Mouse (Mus musculus) lung, embryonic 16.5 days (tissue): Measurements from ENCODE around the gene Hmcn1. TPM values are rescaled to one million over a fixed set of nuclear protein-coding genes. Genes with fewer than 3 reads are reported as not detected.

Experiments
- ATAC-seq: fragments of 200-750 bp; cut with Nextera tagmentation; 2 replicates; pipeline ENCODE4 v1.8.0; 2017; ENCODE audit warnings: low read depth, mild to moderate bottlenecking, moderate library complexity
- H3K27ac ChIP-seq: fragments of 300-500 bp; sonication (generic); 2 replicates; pipeline ENCODE4 v1.5.1; 2014; ENCODE audit warnings: mild to moderate bottlenecking, control low read depth, low read length
- H3K27me3 ChIP-seq: fragments of 300-500 bp; sonication (generic); 2 replicates; pipeline ENCODE4 v1.6.1; 2014; ENCODE audit warnings: low read depth, low read length, mixed read lengths; ENCODE audit not compliant: control insufficient read depth, insufficient read depth
- H3K36me3 ChIP-seq: fragments of 300-500 bp; sonication (generic); 2 replicates; pipeline ENCODE4 v1.6.1; 2014; ENCODE audit warnings: low read length; ENCODE audit not compliant: control insufficient read depth, insufficient read depth
- H3K4me1 ChIP-seq: fragments of 300-500 bp; sonication (generic); replicated peaks from 2 replicates; pipeline ENCODE4 v1.6.1; 2014; ENCODE audit warnings: low read length, mixed read lengths; ENCODE audit not compliant: control insufficient read depth, insufficient read depth
- H3K4me2 ChIP-seq: fragments of 300-500 bp; sonication (generic); 2 replicates; pipeline ENCODE4 v1.6.1; 2014; ENCODE audit warnings: low read depth, low read length, control low read depth
- H3K4me3 ChIP-seq: fragments of 300-500 bp; sonication (generic); 2 replicates; pipeline ENCODE4 v1.5.1; 2014; ENCODE audit warnings: mild to moderate bottlenecking, low read length, control low read depth
- H3K9ac ChIP-seq: fragments of 300-500 bp; sonication (generic); 2 replicates; pipeline ENCODE4 v1.6.1; 2014; ENCODE audit warnings: low read length, control low read depth
- H3K9me3 ChIP-seq: fragments of 300-500 bp; sonication (generic); 2 replicates; pipeline ENCODE4 v1.6.1; 2016; ENCODE audit warnings: low read length; ENCODE audit not compliant: control insufficient read depth
- WGBS: fragments of 180-500 bp; shearing (Covaris S2); extraction: QIAGEN DNeasy Blood & Tissue Kit; methylation state at CpG from one replicate; pipeline ENCODE4 v1.1.7; 2014; 5-methylcytosine and 5-hydroxymethylcytosine counted together
- polyA plus RNA-seq: library from polyadenylated mRNA; unstranded; fragments of >200 nt; fragmentation: Nextera tagmentation; extraction: Ambion mirVana; gene quantifications from 2 replicates; pipeline ENCODE4 v1.2.1, GENCODE M21; 2015

Hmcn1 gene
- polyA plus RNA-seq, result 11.7 and 12.0 TPM in 2 replicates

DNA sequence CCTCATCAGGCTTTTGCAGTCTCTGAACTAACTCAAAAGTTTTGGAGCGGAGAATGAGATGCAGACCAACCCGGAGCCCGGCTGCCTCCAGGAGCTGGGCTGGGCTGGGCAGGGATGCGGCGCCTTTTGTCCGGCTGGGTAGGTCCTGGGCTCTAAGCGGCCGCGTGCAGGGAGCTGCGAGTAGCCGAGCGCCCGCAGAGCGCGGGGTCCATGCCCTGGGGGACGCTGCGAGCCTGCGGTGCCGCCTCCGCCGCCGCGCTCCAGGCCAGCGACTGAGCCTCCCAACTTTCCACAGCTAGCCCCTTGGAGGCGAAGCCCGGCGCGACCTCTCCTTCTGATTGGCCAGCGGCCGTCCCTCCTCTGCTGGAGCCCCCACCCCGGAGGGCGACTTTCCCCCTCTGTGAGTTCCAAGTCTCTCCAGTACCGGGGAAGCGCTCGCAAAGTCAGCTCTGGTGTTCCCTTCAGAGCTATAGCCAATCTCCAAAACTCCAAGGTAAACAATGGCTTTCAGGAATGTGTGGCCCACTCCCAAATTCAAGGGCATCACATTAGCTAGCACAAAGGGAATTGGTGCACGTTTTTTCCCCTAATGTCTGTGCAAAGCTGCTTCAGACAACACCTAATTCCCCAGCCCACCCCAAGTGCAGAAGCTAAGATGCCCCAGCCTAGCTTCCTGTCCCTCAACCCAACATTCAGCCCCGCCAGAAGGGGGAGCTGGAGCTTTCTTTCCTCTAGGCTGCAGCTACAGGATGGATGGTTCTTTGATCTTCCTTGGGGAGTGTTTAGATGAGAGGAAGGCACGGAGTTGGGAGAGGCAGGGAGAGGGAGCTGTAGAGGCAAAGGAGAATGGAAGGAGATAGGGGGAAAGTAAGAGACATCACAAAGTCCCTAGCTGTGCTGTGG, at the start of gene Hmcn1:
Gene Hmcn1, minus strand, starts transcription at position 274 of the 903 bp plus-strand sequence.
- Histone ChIP-seq H3K9ac (peak within 1 kb of the TSS; percentile 81), H3K9me3 (peaks cover 2% of the 10 kb centered on the region; the same call in 1 of the 2 replicates), H3K27me3 (no peaks in the 10 kb centered on the region), H3K4me1 (peaks cover 4% of the 10 kb centered on the region; the same call in 1 of the 2 replicates), H3K36me3 (no peaks in the 10 kb centered on the region), H3K27ac (peak within 1 kb of the TSS; percentile 74), H3K4me3 (peak within 1 kb of the TSS; percentile 73), H3K4me2 (peak within 1 kb of the TSS; percentile 88)
- peak; percentile 97 for ATAC-seq
- under 1% methylated on average over 37 of the region's 38 CpGs for WGBS

- peak; percentile 78 for ATAC-seq
- no peaks in the 10 kb centered on the region for H3K27me3 ChIP-seq
- no peaks in the 10 kb centered on the region for H3K36me3 ChIP-seq
- H3K4me2 ChIP-seq, result peak overlapping the region; percentile 43
- peak overlapping the region; percentile 81 for H3K27ac ChIP-seq
- H3K4me1 ChIP-seq, result peaks cover 15% of the 10 kb centered on the region
- H3K9me3 ChIP-seq, result no peaks in the 10 kb centered on the region
- peak overlapping the region; percentile 24; the same call in 1 of the 2 replicates for H3K4me3 ChIP-seq
- H3K9ac ChIP-seq, result no peak overlapping the region
- 21% methylated on average over 18 of the region's 18 CpGs for WGBS
These were observed 47.9 kb upstream of the Hmcn1 start for GRCm38 (mm10) chr1:151040945-151041649.

- WGBS, result 46% methylated on average over 7 of the region's 7 CpGs
- H3K4me2 ChIP-seq, result peak overlapping the region; percentile 43
These were observed 47.1 kb upstream of the Hmcn1 start for GRCm38 (mm10) chr1:151040290-151040689.

DNA sequence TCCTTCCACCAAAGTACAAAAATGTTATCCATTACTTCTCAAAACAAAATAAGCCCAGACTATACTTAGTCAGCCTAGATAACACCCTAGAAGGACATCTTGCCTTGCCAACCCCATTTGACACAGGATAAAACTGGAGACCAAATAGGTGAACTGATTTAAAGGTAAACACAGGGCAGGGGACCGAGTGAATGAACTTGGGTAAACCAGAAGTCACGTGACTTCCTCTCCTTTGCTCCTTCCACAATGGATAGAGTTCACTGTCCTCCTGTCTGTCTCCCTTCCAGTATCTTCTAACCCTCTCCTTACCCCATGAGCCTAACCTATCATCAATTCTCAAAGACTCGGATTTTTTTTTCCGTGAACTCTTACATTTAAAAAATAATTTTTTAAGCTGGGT, 46.0 kb upstream of the Hmcn1 start:
- H3K9ac ChIP-seq, result no peak overlapping the region
- ATAC-seq, result no peak
- no peaks in the 10 kb centered on the region for H3K36me3 ChIP-seq
- H3K9me3 ChIP-seq, result no peaks in the 10 kb centered on the region
- H3K4me3 ChIP-seq, result no peak overlapping the region
- H3K4me1 ChIP-seq, result peaks cover 10% of the 10 kb centered on the region; the same call in 1 of the 2 replicates
- 56% methylated on average over 4 of the region's 4 CpGs for WGBS
- H3K27me3 ChIP-seq, result no peaks in the 10 kb centered on the region
- H3K27ac ChIP-seq, result no peak overlapping the region
- H3K4me2 ChIP-seq, result no peak overlapping the region

More at GRCm38 (mm10) chr1:151040290-151040689, 47.1 kb upstream of the Hmcn1 start:
- H3K9me3 ChIP-seq, result no peaks in the 10 kb centered on the region
- H3K4me3 ChIP-seq, result no peak overlapping the region
- no peaks in the 10 kb centered on the region for H3K36me3 ChIP-seq
- peaks cover 14% of the 10 kb centered on the region for H3K4me1 ChIP-seq
- no peak for ATAC-seq
- H3K27me3 ChIP-seq, result no peaks in the 10 kb centered on the region
- H3K9ac ChIP-seq, result no peak overlapping the region
- peak overlapping the region; percentile 81 for H3K27ac ChIP-seq

- WGBS, result 45% methylated on average over 8 of the region's 8 CpGs
These were observed 45.3 kb upstream of the Hmcn1 start for GRCm38 (mm10) chr1:151038566-151038965.

GRCm38 (mm10) chr1:151036405-151036985, 43.3 kb upstream of the Hmcn1 start:
- no peak overlapping the region for H3K9ac ChIP-seq
- ATAC-seq, result no peak
- H3K27ac ChIP-seq, result no peak overlapping the region
- H3K27me3 ChIP-seq, result no peaks in the 10 kb centered on the region
- H3K4me2 ChIP-seq, result no peak overlapping the region
- no peak overlapping the region for H3K4me3 ChIP-seq
- H3K4me1 ChIP-seq, result peaks cover 10% of the 10 kb centered on the region; the same call in 1 of the 2 replicates
- no peaks in the 10 kb centered on the region for H3K36me3 ChIP-seq
- 68% methylated on average over 15 of the region's 15 CpGs for WGBS
- no peaks in the 10 kb centered on the region for H3K9me3 ChIP-seq

More at GRCm38 (mm10) chr1:151038566-151038965, 45.3 kb upstream of the Hmcn1 start:
- Histone ChIP-seq H3K9ac (no peak overlapping the region), H3K27me3 (no peaks in the 10 kb centered on the region), H3K27ac (no peak overlapping the region), H3K4me2 (no peak overlapping the region), H3K4me3 (no peak overlapping the region), H3K36me3 (no peaks in the 10 kb centered on the region), H3K4me1 (peaks cover 10% of the 10 kb centered on the region; the same call in 1 of the 2 replicates), H3K9me3 (no peaks in the 10 kb centered on the region)
- ATAC-seq, result 0 out of 2 replicates have a peak, but pooled peaks have one; percentile 34

- Histone ChIP-seq H3K4me2 (no peak overlapping the region), H3K4me1 (peaks cover 9% of the 10 kb centered on the region; the same call in 1 of the 2 replicates), H3K27ac (no peak overlapping the region), H3K27me3 (no peaks in the 10 kb centered on the region), H3K9me3 (no peaks in the 10 kb centered on the region), H3K4me3 (no peak overlapping the region), H3K36me3 (no peaks in the 10 kb centered on the region), H3K9ac (no peak overlapping the region)
- no peak for ATAC-seq
- WGBS, result 72% methylated on average over 3 of the region's 3 CpGs
These were observed 42.5 kb upstream of the Hmcn1 start for GRCm38 (mm10) chr1:151035766-151036165.

DNA sequence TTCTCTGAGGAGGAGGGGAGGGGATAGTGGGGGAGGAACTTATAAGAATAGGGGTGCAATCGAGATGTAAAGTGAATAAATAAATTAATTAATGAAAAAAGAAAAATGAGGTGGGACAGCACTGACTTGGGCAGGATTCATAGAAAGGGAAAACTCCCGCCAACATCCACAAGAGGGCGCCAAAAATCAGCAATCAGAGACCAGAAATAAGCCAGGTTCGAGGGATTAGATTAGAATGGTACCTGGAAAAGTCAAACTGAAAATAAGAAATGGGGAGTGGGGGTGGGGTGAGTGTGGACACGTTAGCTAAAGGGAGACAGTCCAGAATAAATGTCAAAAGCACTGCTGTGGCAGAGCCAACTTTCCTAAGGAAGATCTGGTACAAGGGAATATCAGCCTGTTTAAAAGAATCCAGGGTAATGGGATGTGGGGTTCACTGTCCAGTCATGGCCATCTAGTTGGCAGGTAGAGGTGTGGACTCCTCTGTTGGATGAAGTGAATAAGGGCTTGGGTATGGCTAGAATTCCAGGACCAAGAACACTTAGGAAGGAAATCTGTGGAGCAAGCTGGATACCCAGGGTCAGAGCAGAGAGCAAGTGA, 41.9 kb upstream of the Hmcn1 start:
- 2% methylated on average over 5 of the region's 5 CpGs for WGBS

More for the DNA sequence above, 41.9 kb upstream of the Hmcn1 start:
- no peaks in the 10 kb centered on the region for H3K9me3 ChIP-seq
- H3K27ac ChIP-seq, result no peak overlapping the region
- H3K4me1 ChIP-seq, result 0 out of 2 replicates have a peak, but pooled peaks cover 5% of the 10 kb centered on the region
- no peak overlapping the region for H3K4me2 ChIP-seq
- peak; percentile 56; the same call in 1 of the 2 replicates for ATAC-seq
- H3K27me3 ChIP-seq, result no peaks in the 10 kb centered on the region
- no peaks in the 10 kb centered on the region for H3K36me3 ChIP-seq
- no peak overlapping the region for H3K9ac ChIP-seq
- H3K4me3 ChIP-seq, result no peak overlapping the region
